Mouse (Mus musculus) lung, embryonic 14.5 days (tissue): ENCODE measurements around the gene Gstm3. TPM values are rescaled to one million over a fixed set of nuclear protein-coding genes. Genes with fewer than 3 reads are reported as not detected.
"Not testable (repeated sequence)": the region's sequence is repeated elsewhere in the genome, so short reads cannot be mapped to it uniquely, and the experiment has no call there.

ENCODE experiments used
- ATAC-seq: fragments of 200-750 bp; cut with Nextera tagmentation; 2 replicates; pipeline ENCODE4 v1.8.0; 2017; ENCODE audit warnings: mild to moderate bottlenecking, moderate TSS enrichment, moderate library complexity; ENCODE audit not compliant: insufficient read depth
- DNase-seq: peaks from one replicate; pipeline ENCODE4 v3.0.0-alpha.2; 2015
- H3K27ac ChIP-seq: fragments of 300-500 bp; sonication (generic); 2 replicates; pipeline ENCODE4 v1.5.1; 2014; ENCODE audit warnings: low read depth, mild to moderate bottlenecking, moderate library complexity
- H3K27me3 ChIP-seq: fragments of 300-500 bp; sonication (generic); 2 replicates; pipeline ENCODE4 v1.6.1; 2014; ENCODE audit warnings: low read length, control low read depth; ENCODE audit not compliant: insufficient read depth
- H3K36me3 ChIP-seq: fragments of 300-500 bp; sonication (generic); 2 replicates; pipeline ENCODE4 v1.6.1; 2014; ENCODE audit warnings: control low read depth; ENCODE audit not compliant: insufficient read depth
- H3K4me1 ChIP-seq: fragments of 300-500 bp; sonication (generic); 2 replicates; pipeline ENCODE4 v1.6.1; 2014; ENCODE audit warnings: antibody characterized with exemption, control low read depth; ENCODE audit not compliant: insufficient read depth
- H3K4me2 ChIP-seq: fragments of 300-500 bp; sonication (generic); 2 replicates; pipeline ENCODE4 v1.6.1; 2014; ENCODE audit warnings: mild to moderate bottlenecking
- H3K4me3 ChIP-seq: fragments of 300-500 bp; sonication (generic); 2 replicates; pipeline ENCODE4 v1.5.1; 2014; ENCODE audit warnings: low read depth, low read length
- H3K9ac ChIP-seq: fragments of 300-500 bp; sonication (generic); 2 replicates; pipeline ENCODE4 v1.6.1; 2014
- H3K9me3 ChIP-seq: fragments of 300-500 bp; sonication (generic); 2 replicates; pipeline ENCODE4 v1.6.1; 2016; ENCODE audit warnings: low read depth, low read length, control low read depth
- CTCF ChIP-seq: IDR thresholded peaks from 2 replicates; pipeline ENCODE4 v1.5.1; 2016; ENCODE audit warnings: antibody characterized with exemption, low read depth
- whole genome bisulfite sequencing: fragments of 180-500 bp; shearing (Covaris S2); extraction: QIAGEN DNeasy Blood & Tissue Kit; methylation state at CpG from one replicate; pipeline ENCODE4 v1.1.7; 2014; 5-methylcytosine and 5-hydroxymethylcytosine counted together
- polyA plus RNA-seq: library from polyadenylated mRNA; unstranded; fragments of >200 nt; fragmentation: Nextera tagmentation; extraction: Ambion mirVana; gene quantifications from 2 replicates; pipeline ENCODE4 v1.2.1, GENCODE M21; 2014

Gene Gstm3
- polyA plus RNA-seq, 1 experiment from 2014 or later: 0.18 TPM

- H3K27me3 ChIP-seq: no peaks in the 10 kb centered on the region
- WGBS: 16% methylated on average over 8 of the region's 8 CpGs
- DNase-seq: peak; percentile 86
- H3K9ac ChIP-seq: peak within 1 kb of the TSS; percentile 30; the same call in 1 of the 2 replicates
- H3K4me1 ChIP-seq: 0 out of 2 replicates have a peak, but pooled peaks cover 3% of the 10 kb centered on the region
- no peaks in the 10 kb centered on the region for H3K9me3 ChIP-seq
- peak; percentile 99 for ATAC-seq
- peak within 1 kb of the TSS; percentile 51 for H3K4me2 ChIP-seq
- H3K4me3 ChIP-seq: peak within 1 kb of the TSS; percentile 23
- H3K27ac ChIP-seq: peak within 1 kb of the TSS; percentile 10
- no peak for TF ChIP-seq CTCF
- H3K36me3 ChIP-seq: no peaks in the 10 kb centered on the region
These were observed 17.0 kb upstream of the Gstm3 start, which contains the start of gene Gstm2 for GRCm38 (mm10) chr3:107986041-107986562. Gene Gstm2 (minus strand): TSS chr3:107986453.

GRCm38 (mm10) chr3:107985141-107985540 lies 16.1 kb upstream of the Gstm3 start:
- Histone ChIP-seq H3K4me2 (peak overlapping the region; percentile 51), H3K27ac (peak overlapping the region; percentile 10; the same call in 1 of the 2 replicates)
- not testable (repeated sequence) for H3K4me3 ChIP-seq, ATAC-seq, DNase-seq, H3K4me1 ChIP-seq, H3K27me3 ChIP-seq, H3K9me3 ChIP-seq, H3K36me3 ChIP-seq, H3K9ac ChIP-seq
- WGBS: 96% methylated on average over 2 of the region's 2 CpGs

- WGBS: 61% methylated on average over 5 of the region's 5 CpGs
These were observed 15.4 kb upstream of the Gstm3 start for GRCm38 (mm10) chr3:107984471-107984870.

GRCm38 (mm10) chr3:107983771-107984170 lies 14.7 kb upstream of the Gstm3 start:
- no peaks in the 10 kb centered on the region for H3K9me3 ChIP-seq
- no peak overlapping the region for H3K27ac ChIP-seq
- no peak for TF ChIP-seq CTCF
- no peak overlapping the region for H3K4me3 ChIP-seq
- no peak overlapping the region for H3K4me2 ChIP-seq
- ATAC-seq (no peak), DNase-seq (no peak)
- no peaks in the 10 kb centered on the region for H3K36me3 ChIP-seq
- WGBS: 52% methylated on average over 3 of the region's 3 CpGs
- H3K4me1 ChIP-seq: 0 out of 2 replicates have a peak, but pooled peaks cover 3% of the 10 kb centered on the region
- no peak overlapping the region for H3K9ac ChIP-seq
- no peaks in the 10 kb centered on the region for H3K27me3 ChIP-seq

More at GRCm38 (mm10) chr3:107984471-107984870, 15.4 kb upstream of the Gstm3 start:
- Histone ChIP-seq H3K27ac (no peak overlapping the region), H3K4me1 (0 out of 2 replicates have a peak, but pooled peaks cover 3% of the 10 kb centered on the region), H3K9me3 (no peaks in the 10 kb centered on the region), H3K4me2 (no peak overlapping the region), H3K27me3 (no peaks in the 10 kb centered on the region), H3K36me3 (no peaks in the 10 kb centered on the region), H3K4me3 (no peak overlapping the region), H3K9ac (no peak overlapping the region)
- DNase-seq: no peak
- TF ChIP-seq CTCF: no peak
- no peak for ATAC-seq

- DNase-seq (no peak), ATAC-seq (no peak)
- Histone ChIP-seq H3K4me3 (no peak overlapping the region), H3K36me3 (no peaks in the 10 kb centered on the region), H3K27me3 (no peaks in the 10 kb centered on the region), H3K4me2 (no peak overlapping the region), H3K9ac (no peak overlapping the region), H3K27ac (no peak overlapping the region), H3K9me3 (no peaks in the 10 kb centered on the region), H3K4me1 (0 out of 2 replicates have a peak, but pooled peaks cover 3% of the 10 kb centered on the region)
- TF ChIP-seq CTCF: no peak
- 80% methylated on average over 6 of the region's 6 CpGs for WGBS
These were observed 13.6 kb upstream of the Gstm3 start for GRCm38 (mm10) chr3:107982726-107983125.

- no peak overlapping the region for H3K4me3 ChIP-seq
- no peaks in the 10 kb centered on the region for H3K4me1 ChIP-seq
- 66% methylated on average over 3 of the region's 3 CpGs for WGBS
- no peak overlapping the region for H3K4me2 ChIP-seq
- no peak overlapping the region for H3K27ac ChIP-seq
- H3K9me3 ChIP-seq: no peaks in the 10 kb centered on the region
- H3K36me3 ChIP-seq: no peaks in the 10 kb centered on the region
- peak; percentile 17; the same call in 1 of the 2 replicates for TF ChIP-seq CTCF
- DNase-seq: no peak
- ATAC-seq: no peak
- no peaks in the 10 kb centered on the region for H3K27me3 ChIP-seq
- H3K9ac ChIP-seq: no peak overlapping the region
These were observed 12.2 kb upstream of the Gstm3 start for GRCm38 (mm10) chr3:107981261-107981660.

GRCm38 (mm10) chr3:107977691-107978090 lies 8.6 kb upstream of the Gstm3 start:
- H3K9ac ChIP-seq: no peak overlapping the region
- H3K9me3 ChIP-seq: no peaks in the 10 kb centered on the region
- 57% methylated on average over 3 of the region's 3 CpGs for WGBS
- no peaks in the 10 kb centered on the region for H3K36me3 ChIP-seq
- H3K4me1 ChIP-seq: no peaks in the 10 kb centered on the region
- no peaks in the 10 kb centered on the region for H3K27me3 ChIP-seq
- DNase-seq (no peak), ATAC-seq (no peak)
- no peak overlapping the region for H3K4me2 ChIP-seq
- no peak overlapping the region for H3K27ac ChIP-seq
- no peak for TF ChIP-seq CTCF
- H3K4me3 ChIP-seq: no peak overlapping the region
